Mouse (Mus musculus) liver (tissue): ENCODE measurements at regions not wholly inside any gene's neighbourhood (a gene's known extent, or its start where the extent isn't known, plus 50 kb on each side); places are given as distances from the start of the nearest gene placed in this dataset.

ENCODE experiments used
- DNase-seq: peaks from one replicate; pipeline ENCODE4 v3.0.0-alpha.2; 2020; ENCODE audit warnings: mixed read lengths

DNA sequence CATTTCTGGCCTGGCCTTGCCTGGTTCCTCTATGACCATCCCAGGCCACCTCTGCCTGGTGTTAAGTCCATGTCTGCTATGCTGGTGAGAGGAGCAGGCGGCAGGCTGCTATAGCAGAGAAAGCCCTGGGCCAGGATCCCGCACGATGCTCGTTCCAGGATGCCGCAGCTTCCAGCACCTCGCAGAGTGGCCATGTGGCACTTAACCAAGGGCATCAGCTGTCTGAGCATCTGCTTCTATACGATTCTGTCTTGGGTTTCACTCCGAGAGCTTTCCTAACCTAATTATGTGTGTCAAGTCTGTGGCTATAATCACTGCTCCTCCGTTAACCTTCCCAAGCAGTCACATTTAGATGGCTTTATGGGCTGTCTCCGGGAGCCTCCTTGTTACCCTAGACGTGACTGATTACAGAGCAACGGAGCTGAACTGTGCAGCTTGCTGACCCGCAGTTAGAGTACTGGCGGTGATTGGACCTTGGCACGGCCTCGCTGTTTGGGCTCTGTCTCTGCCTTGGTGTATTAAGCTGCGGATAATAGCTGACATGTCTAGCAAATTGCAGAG lies 64.4 kb downstream of the Ackr3 start:
- no peak for DNase-seq

DNA sequence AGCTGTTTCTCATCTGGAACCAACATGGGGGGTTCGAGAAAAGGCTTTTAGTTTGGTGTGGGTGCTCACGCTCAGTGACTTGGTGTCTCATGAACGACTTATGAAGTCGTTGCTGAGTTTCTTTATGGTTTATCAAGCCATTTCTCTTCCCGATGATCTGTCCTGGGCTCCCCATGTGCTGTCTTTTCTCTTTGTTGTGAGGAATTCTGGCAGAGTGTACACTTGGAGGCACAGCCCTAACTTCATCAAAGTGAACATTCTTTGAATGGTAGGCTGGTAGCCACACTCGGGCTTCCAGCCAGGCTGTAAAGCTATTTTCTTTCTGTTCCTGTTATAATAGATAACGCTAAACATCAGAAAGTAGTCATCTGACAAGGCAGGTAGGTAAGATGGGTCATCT lies 65.2 kb downstream of the Ackr3 start:
- no peak for DNase-seq

DNA sequence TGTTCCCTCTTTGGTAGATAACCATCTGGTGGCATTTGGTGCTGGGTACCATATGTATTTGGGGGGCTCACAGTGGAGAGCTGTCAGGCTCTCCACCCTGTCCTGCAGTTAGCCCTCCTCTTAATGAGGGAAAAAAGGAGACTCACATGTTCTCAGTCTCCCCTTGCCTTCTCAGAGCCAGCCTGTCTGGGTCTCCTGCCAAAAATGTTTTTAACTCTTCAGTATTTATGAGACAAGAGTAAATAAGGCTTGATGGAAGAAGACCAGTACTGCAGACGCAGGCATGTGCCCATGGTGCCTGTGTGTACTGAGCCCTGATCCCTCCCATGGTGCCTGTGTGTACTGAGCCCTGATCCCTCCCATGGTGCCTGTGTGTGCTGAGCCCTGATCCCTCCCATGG lies 66.1 kb downstream of the Ackr3 start:
- DNase-seq: no peak

DNA sequence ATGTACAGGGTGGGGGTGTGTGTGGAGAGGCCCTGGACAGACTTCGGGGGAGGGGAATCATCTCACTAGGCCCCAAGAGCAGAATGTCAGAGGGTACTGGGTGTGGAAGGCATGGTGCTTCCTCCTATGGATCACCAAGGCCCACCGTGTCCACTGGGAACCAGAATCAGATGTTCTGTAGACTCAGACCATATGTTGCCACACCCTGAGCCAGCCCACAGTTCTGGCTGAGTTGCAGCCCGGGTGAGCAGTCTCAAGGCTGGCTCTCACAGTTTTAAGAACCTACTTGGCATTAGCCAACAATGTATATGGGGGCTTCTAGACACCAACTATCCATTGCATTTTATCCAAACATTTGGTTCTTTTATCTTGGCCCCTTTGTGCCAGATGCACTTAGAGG lies 67.5 kb downstream of the Ackr3 start:
- no peak for DNase-seq

DNA sequence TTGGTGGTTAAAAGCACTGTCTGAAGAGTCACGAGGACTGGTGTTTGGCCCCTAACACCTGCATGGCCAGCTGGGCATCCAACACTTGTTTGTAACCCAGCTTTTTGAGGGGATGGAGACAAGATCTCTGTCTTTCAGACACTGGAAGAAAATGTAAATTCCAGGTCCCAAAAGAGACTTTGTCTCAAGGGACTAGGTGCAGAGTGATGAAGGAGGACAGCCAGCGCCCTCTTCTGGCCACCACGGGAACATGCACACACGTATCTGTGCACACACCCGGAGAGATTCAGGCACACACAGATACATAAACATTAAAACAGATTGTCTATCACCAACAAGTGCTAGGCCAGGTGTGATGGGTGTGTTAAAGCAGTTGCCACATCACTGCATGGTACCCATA lies 68.6 kb downstream of the Ackr3 start:
- no peak for DNase-seq

GRCm38 (mm10) chr1:90272830-90273628 lies 69.2 kb downstream of the Ackr3 start:
- no peak for DNase-seq

- no peak for DNase-seq
Measured at GRCm38 (mm10) chr1:90273629-90273928, 69.8 kb downstream of the Ackr3 start.

DNA sequence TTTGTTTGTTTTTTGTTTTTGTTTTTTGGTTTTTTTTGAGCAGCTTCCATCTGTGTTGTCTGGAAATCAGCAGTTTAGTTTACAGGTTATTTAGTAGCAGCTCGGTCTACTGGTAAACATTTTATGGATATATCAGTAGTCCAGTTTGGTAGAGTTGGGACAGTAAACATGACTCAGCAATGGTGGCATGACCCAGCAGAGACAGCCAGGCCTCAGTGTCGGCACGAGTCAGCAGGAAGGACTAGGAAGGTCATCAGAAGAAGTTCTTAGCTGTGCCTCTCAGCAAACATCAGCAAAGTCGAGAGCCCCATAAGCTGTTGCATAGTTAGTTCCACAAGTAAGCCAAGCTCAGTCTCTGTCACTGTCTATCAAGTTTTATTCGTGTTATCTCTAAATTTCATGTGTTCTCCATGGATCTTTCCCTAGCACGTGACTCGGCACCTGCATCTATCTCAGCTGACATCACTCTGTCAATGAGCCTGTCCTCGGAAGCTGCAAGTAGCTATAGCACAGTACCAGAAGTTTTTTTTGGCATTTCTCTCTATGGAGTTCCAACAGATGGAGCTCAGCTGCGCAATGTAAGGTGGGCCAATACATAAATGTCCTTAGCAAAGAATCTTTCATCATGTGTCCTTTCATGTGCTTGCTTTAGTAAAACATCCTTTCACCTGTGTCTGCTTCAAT lies 71.3 kb downstream of the Ackr3 start:
- DNase-seq: peak; percentile 85

DNA sequence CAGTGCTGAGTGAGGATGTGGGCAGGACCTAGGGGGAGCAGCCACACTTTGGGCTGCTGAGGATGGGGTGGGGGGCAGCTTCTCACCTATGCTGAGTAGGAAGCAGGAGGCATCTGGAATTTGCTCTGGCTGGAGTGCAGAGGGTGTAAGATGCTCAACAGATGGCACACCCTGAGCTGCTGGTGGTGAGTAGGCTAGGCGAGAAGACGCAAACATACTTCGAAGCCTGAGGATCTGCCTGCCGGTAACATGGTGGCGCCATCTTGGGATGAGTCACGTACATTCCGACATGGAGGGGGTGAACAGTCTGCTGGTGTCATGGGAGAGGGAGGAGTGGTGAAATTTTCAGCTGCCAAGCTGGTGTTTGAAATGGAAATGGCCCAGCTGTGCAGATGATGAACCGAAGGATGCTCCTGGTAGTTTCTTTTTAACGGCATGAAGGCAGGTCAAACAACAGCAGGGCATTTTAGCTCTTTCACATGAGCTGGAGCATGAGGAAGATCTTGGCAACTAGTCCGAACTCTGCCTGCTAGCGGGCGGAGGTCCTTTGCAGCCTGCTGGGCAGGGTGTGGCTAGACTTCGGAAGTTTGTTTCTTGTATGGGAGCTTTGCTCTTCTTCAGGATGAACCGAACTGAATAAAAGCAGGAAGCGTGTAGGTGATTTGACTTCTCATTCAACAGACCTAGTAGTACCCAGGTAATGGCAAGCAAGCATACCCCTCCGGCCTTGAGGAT lies 72.2 kb downstream of the Ackr3 start:
- DNase-seq: peak; percentile 64

GRCm38 (mm10) chr1:90277486-90278255 lies 73.9 kb downstream of the Ackr3 start:
- DNase-seq: no peak

DNA sequence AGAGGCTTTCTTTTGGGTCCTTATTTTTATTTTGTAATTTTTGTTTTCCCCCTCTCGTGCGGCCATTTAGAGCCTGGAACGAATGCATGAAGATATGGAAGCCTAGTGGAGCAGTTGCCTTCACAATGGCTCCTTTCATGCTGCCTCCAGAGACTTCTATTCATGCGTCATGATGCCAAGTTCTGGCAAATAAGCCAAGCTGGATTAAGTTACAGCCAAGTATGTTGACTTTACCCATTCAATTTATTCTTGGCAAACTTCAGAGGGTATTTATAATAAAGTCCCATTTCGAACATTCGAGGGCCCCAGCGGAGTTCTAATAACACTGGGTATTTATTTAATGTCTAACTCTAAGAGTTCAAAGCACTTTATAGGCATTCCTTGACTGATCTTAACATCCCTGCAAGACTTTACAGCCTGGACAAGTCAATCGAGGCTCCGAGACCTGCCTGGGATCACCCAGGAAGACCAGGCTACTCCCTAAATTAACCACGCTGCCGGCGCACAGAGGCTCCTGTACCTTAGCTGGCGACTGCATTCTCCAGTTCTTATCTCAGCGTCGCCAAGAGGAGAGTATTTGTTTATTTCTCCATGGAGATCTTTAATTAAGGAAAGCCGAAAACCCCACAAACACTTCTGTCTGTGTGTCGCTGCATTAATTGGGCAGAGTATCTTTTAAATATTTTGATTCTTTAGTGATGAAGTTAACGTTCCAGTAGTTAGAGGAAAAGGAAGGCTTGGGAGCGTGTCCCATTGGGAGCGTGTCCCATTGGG lies 75.5 kb downstream of the Ackr3 start:
- no peak for DNase-seq

GRCm38 (mm10) chr1:90280227-90280626 lies 76.4 kb downstream of the Ackr3 start:
- no peak for DNase-seq

GRCm38 (mm10) chr1:90281255-90281654 lies 77.5 kb downstream of the Ackr3 start:
- DNase-seq: peak; percentile 49

- no peak for DNase-seq
Measured at GRCm38 (mm10) chr1:90281956-90282355, 78.2 kb downstream of the Ackr3 start.

DNA sequence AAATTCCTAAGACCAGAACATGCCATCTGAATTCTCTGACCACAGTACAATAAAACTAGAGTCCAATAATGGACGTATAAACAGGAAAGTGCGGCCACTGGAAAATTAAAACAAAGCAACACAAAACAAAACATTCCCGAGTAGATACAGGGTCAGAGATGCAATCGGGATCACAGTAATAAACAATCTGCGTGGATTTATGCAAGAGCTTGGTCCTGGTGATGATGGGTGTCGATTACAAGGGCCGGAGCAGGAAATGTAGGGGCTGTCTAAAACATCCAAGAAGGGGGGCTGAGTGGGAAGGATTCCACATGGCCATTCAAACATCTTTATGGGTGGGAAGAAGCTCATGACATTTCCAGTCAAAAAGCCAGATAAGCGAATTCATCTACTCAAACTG lies 78.6 kb downstream of the Ackr3 start:
- no peak for DNase-seq

GRCm38 (mm10) chr1:90283176-90283775 lies 79.5 kb downstream of the Ackr3 start:
- no peak for DNase-seq

DNA sequence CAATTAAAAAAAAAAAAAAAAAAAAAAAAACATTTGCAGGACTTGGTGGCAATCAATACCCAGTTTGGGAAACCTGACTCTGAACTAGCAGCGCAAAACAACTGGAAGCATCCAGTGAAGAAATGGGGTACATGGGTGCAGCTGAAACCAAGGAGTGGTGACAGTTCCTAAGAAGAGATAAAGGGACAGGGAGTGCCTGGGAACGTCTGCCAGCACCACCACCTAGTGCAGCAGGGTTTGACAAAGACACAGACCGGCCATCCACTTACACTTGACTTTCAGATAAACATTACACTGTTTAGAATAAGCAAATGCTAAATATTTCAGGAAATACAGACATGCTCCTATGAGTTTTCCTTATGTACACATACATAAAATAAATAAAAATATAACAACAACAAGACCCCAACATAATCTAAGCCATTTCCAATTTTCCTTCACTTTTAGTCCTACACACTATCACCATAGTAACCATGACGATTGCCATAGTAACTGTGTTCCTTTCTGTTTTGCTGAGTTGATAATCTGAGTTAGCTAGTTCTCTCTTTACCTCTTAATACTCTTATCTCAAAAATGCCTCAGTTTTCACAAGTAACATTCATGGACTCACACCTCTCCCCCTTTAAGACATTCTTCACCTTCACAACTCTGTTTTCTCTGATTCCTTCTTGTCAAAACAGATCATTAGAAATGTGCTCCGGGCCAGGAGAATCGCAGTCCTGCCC lies 80.3 kb downstream of the Ackr3 start:
- DNase-seq: peak; percentile 63

DNA sequence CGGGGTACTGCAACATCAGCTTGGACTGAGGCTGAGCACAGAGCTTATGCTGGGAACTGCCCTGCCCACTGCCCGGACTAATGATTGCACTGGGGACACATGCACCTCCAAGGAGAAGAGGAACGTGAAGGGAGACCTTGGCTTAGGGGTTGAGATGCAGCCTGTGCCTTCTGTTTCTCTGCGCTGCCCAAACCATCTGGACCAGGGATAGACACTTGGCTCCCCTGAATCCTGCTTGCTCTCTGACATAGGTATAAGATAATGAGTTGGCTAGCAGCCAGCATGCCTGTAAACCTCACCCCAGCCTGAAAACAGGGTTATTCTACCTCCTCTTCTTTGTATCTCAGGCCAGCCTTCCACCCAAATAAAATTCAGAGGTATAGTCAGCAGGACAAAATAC lies 81.5 kb downstream of the Ackr3 start:
- DNase-seq: no peak

GRCm38 (mm10) chr1:90287251-90287650 lies 83.5 kb downstream of the Ackr3 start:
- DNase-seq: peak; percentile 67

DNA sequence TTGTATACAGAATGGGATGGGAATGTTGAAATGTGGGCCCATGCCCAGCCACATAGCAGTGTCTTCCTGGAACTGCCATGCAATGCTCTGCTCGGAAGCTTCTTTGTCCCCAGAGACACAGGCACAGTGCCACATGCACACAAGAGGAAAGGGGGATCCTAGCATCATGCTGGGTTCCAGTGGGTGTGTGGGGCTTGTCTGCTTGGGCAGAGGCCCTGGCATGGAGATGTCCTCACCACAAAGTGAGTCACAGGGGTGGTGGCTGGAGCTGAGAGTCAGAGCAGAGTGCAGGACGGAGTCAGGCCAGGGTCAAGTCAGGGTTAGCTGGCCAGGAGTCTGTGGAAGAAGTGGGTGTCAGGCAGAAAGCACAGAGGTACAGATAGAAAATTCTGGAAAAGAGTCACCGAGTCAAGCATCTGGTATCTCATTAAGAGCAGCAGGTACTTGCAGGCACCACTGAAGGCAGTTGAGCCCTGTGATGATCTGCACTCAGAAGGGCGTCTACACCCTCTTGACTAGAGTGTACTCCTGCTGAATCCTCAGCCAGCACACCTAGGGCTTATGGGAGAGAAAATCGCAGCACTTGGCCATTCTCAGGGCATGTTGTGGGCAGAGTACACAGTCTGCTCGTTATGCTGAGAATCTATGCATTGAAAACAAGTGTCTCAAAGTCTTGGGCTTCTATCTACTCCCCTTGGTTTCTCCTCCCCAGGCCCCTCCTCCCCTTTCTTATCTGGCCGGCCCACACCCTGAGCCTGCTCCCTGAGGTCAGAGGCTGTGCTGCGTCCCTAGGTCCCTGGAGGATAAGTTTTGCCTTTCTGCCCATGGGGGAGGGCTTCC lies 85.3 kb downstream of the Ackr3 start:
- DNase-seq: peak; percentile 92
